Mouse (Mus musculus): ENCODE results near the gene Csn1s2b. TPM values are rescaled to one million over a fixed set of nuclear protein-coding genes. Genes with fewer than 3 reads are reported as not detected.
"Not testable (repeated sequence)": the region's sequence is repeated elsewhere in the genome, so short reads cannot be mapped to it uniquely, and the experiment has no call there.

Csn1s2b gene
- polyA plus RNA-seq (2012), result not detected in 2 replicates

DNA sequence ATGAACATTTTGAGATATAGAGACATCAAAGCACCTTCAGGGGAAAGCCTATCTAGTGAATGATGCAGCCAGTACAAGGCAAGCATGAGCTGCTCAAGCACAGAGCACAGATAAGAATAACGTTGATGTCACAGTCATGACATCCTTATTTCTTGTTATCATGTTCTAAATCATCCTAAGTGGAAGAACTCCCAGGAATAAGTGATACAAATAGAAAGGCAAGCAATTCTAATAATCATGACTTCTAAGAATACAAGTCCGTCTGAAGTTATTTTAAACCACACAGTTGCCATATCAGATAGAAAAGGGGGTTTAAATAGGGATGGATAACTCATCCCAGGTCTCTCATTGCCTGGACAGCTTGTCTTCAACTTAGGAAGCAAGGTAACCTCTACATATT is at the start of gene Csn1s2b:
Gene Csn1s2b, plus strand, starts transcription at position 301 of the 400 bp plus-strand sequence.
- no peak within 1 kb of the TSS for H3K4me3 ChIP-seq (replicated peaks)
- no peaks in the 10 kb centered on the region for H3K9me3 ChIP-seq (ENCODE audit: control insufficient read depth, low read length)
- no peaks in the 10 kb centered on the region for H3K27me3 ChIP-seq (ENCODE audit: control insufficient read depth)
- H3K4me1 ChIP-seq (ENCODE audit: control insufficient read depth), result no peaks in the 10 kb centered on the region
- no peaks in the 10 kb centered on the region for H3K36me3 ChIP-seq (ENCODE audit: control insufficient read depth)
- TF ChIP-seq GATA1 (IDR thresholded peaks at IDR 0.05; ENCODE audit: low read length) (no peak), TAL1 (IDR thresholded peaks at IDR 0.05; ENCODE audit: low read length) (no peak)

DNA sequence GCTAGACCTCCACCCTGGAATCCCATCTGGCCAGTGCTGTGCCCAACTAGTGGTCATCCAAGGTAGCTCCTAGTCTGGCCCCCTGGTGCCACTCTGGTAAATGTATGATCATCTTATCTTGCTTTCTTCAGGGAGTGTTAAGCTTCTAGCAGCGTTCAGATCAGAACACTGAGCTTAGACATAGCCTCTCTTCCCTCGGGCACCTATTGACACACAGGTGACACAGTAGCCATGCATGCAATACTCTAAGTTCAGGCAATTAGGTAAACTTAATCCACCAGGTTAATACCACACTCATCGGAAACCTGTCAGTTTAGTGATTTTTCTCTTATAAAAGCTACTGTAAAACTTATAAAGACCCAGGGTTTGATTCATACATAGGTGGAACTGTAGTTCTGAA is 43.3 kb upstream of the Csn1s2b start:
- Histone ChIP-seq H3K9me3 (ENCODE audit: control insufficient read depth, low read length) (0 out of 2 replicates have a peak, but pooled peaks cover 4% of the 10 kb centered on the region), H3K36me3 (ENCODE audit: control insufficient read depth) (no peaks in the 10 kb centered on the region), H3K4me1 (ENCODE audit: control insufficient read depth) (no peaks in the 10 kb centered on the region), H3K27me3 (ENCODE audit: control insufficient read depth) (no peaks in the 10 kb centered on the region), H3K4me3 (replicated peaks) (no peak overlapping the region)
- no peak for TF ChIP-seq TAL1 (IDR thresholded peaks at IDR 0.05; ENCODE audit: low read length)
- TF ChIP-seq GATA1 (IDR thresholded peaks at IDR 0.05; ENCODE audit: low read length), result no peak

DNA sequence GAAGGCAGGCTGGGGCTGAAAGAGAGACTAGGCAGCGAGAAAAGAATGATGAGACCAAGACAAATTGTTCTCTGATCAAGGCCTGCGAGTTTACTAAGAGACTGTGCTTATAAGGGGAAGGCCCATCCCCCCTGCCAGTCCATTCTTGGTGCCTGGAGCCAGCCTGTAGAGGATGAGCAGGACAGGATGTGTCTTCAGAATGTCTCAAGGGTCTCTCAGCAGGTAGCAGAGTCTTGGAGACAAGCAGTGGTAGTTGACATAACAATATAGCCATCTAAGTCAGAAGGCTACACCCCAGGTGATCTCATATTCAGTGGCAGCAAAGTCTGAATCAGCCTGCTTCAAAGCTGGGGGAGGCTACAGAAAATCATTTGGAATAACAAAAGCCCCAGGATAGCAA is 35.7 kb upstream of the Csn1s2b start:
- not testable (repeated sequence) for H3K4me1 ChIP-seq (ENCODE audit: control insufficient read depth); H3K4me3 ChIP-seq (replicated peaks); H3K9me3 ChIP-seq (ENCODE audit: control insufficient read depth, low read length); H3K27me3 ChIP-seq (ENCODE audit: control insufficient read depth); H3K36me3 ChIP-seq (ENCODE audit: control insufficient read depth)

DNA sequence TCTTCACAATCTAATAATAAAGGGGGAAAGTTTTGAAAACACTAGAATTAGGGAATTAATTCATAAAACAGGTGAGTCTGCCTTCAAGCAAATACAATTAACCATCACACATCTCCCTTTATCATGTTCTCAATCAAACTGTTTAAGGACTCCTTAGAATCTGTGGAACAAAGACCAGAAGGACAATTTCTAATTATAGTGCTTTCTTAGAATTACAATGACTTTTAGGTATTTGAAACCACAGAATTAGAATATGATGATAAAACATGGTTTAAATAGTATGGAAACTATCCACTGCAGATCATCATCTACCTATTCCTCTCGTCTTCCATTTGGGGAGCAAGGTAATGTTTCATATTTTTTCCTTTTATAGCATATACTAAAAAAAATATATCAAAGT is 33.6 kb upstream of the Csn1s2b start, which contains the start of gene Csn1s2a:
Gene Csn1s2a, plus strand, starts transcription at position 301 of the 400 bp plus-strand sequence.
- Histone ChIP-seq H3K4me1 (ENCODE audit: control insufficient read depth) (no peaks in the 10 kb centered on the region), H3K27me3 (ENCODE audit: control insufficient read depth) (no peaks in the 10 kb centered on the region), H3K36me3 (ENCODE audit: control insufficient read depth) (no peaks in the 10 kb centered on the region), H3K9me3 (ENCODE audit: control insufficient read depth, low read length) (no peaks in the 10 kb centered on the region), H3K4me3 (replicated peaks) (no peak within 1 kb of the TSS)
- TF ChIP-seq GATA1 (IDR thresholded peaks at IDR 0.05; ENCODE audit: low read length), result no peak
- no peak for TF ChIP-seq TAL1 (IDR thresholded peaks at IDR 0.05; ENCODE audit: low read length)

DNA sequence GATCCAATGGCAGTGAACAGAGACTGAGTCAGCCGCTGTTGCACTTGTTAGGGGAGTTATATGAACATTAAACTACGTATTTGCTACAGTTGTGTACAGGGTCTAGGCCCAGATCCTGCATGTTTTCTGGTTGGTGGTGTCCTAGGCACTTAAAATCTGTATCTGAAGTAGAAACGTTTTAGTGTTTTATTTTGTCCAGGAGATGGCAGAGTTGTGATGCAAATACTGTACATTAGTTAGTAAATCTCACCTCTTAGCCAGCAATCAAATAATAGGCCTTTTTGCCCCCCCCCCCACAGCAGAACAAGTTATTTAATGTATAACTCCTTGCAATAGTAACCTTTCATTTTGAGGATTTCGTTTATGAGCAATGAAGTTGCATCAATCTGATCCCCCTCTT is 25.2 kb upstream of the Csn1s2b start:
- no peaks in the 10 kb centered on the region for H3K4me1 ChIP-seq (ENCODE audit: control insufficient read depth)
- no peaks in the 10 kb centered on the region for H3K36me3 ChIP-seq (ENCODE audit: control insufficient read depth)
- no peaks in the 10 kb centered on the region for H3K9me3 ChIP-seq (ENCODE audit: control insufficient read depth, low read length)

DNA sequence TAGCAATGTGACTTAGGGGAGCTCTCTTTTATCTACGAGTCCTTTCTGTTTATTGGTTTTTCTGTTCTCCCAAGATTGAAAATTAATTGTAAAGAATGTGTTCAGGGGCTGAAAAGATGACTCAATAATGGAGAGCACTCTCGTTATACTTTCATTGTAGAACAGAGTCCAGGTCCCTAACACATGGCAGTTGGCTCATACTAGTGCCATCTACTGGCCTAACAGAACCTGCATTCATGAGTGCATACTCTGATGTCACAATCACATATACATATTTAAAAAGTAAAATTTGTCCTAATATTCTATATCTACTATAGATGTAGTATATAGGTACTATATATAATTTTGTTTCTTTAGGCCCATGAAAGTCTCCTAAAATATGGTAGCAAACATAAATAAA is 1.4 kb downstream of the Csn1s2b start:
- no peaks in the 10 kb centered on the region for H3K36me3 ChIP-seq (ENCODE audit: control insufficient read depth)
- TF ChIP-seq GATA1 (IDR thresholded peaks at IDR 0.05; ENCODE audit: low read length) (no peak), TAL1 (IDR thresholded peaks at IDR 0.05; ENCODE audit: low read length) (no peak)
- H3K4me1 ChIP-seq (ENCODE audit: control insufficient read depth), result no peaks in the 10 kb centered on the region
- H3K4me3 ChIP-seq (replicated peaks), result no peak overlapping the region
- H3K9me3 ChIP-seq (ENCODE audit: control insufficient read depth, low read length), result no peaks in the 10 kb centered on the region
- no peaks in the 10 kb centered on the region for H3K27me3 ChIP-seq (ENCODE audit: control insufficient read depth)

More for the DNA sequence above, 25.2 kb upstream of the Csn1s2b start:
- no peaks in the 10 kb centered on the region for H3K27me3 ChIP-seq (ENCODE audit: control insufficient read depth)
- no peak overlapping the region for H3K4me3 ChIP-seq (replicated peaks)
- TF ChIP-seq GATA1 (IDR thresholded peaks at IDR 0.05; ENCODE audit: low read length), result no peak
- no peak for TF ChIP-seq TAL1 (IDR thresholded peaks at IDR 0.05; ENCODE audit: low read length)

DNA sequence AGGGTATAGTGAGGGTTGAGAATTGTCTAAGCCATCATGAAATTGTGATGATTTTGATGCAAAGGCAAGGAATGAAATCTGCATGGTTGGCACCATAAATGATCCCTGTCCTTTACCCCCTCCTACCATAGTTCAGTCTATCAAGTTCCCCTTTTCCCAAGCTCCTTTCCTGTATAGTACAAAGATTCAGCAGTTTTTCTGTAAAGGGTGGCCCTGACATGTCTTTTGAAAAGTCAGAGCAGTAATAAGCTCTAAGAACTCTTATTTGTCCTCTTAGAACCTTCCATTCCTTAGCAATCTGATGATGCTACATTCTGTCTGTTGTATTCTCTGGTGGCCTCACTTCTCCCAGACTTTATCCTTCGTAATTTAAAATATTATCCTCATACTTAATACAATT is 17.5 kb downstream of the Csn1s2b start, which contains the start of gene Prr27:
Gene Prr27, plus strand, starts transcription at position 301 of the 400 bp plus-strand sequence.
- Histone ChIP-seq H3K9me3 (ENCODE audit: control insufficient read depth, low read length) (0 out of 2 replicates have a peak, but pooled peaks cover 2% of the 10 kb centered on the region), H3K4me1 (ENCODE audit: control insufficient read depth) (no peaks in the 10 kb centered on the region), H3K36me3 (ENCODE audit: control insufficient read depth) (no peaks in the 10 kb centered on the region), H3K4me3 (replicated peaks) (no peak within 1 kb of the TSS), H3K27me3 (ENCODE audit: control insufficient read depth) (no peaks in the 10 kb centered on the region)
- TF ChIP-seq GATA1 (IDR thresholded peaks at IDR 0.05; ENCODE audit: low read length) (no peak), TAL1 (IDR thresholded peaks at IDR 0.05; ENCODE audit: low read length) (no peak)

DNA sequence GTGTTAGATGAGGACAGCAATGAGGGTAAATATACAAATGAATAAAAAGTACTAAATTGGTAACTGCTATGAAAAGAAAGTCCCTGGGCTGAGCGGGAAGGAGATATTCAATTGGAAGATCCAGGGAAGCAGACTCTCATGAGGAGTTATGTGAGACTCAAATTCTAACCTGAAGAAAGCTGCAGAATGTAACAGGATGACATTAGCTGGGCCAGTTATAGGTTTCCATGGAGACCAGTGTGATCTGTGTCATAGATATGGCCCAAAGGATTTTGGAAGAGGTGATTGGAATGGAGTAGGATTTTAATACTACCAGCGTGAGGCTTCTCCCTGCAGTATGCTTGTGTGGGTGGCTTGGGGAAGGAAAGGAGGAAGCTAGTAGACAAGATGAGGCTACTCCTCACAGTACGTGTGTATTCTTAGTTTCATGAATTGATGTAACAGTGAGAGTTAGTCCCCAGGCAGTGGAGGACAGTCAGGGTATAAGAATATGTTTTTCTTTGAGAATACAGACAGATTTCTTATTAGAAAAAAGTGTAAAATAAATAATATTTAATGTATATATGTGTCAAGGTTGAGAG is 47.3 kb downstream of the Csn1s2b start:
- Histone ChIP-seq H3K4me1 (ENCODE audit: control insufficient read depth) (no peaks in the 10 kb centered on the region), H3K4me3 (replicated peaks) (no peak overlapping the region), H3K27me3 (ENCODE audit: control insufficient read depth) (no peaks in the 10 kb centered on the region), H3K36me3 (ENCODE audit: control insufficient read depth) (no peaks in the 10 kb centered on the region), H3K9me3 (ENCODE audit: control insufficient read depth, low read length) (peaks cover 8% of the 10 kb centered on the region)
- TF ChIP-seq GATA1 (IDR thresholded peaks at IDR 0.05; ENCODE audit: low read length), result no peak
- no peak for TF ChIP-seq TAL1 (IDR thresholded peaks at IDR 0.05; ENCODE audit: low read length)

DNA sequence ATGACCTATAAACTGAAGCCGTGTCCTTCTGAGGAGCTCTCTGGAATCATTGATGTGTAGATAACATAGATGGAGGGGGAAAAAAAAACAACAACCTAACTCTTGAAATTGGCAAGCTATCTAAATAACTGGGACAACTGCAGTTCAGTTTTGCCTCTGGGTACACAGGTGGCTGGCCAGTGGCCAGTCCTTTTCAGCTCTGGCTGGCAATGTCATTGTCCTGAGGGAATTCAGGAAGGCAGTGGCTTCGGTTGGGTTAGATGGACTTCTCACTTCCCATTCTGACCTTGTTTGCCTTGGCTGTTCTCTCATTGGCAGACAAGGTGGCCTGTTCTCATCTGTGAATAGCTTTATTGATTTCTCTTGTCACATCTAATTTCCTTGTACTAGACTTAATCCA is 62.2 kb downstream of the Csn1s2b start:
- H3K27me3 ChIP-seq (ENCODE audit: control insufficient read depth), result no peaks in the 10 kb centered on the region
- no peak overlapping the region for H3K4me3 ChIP-seq (replicated peaks)
- no peaks in the 10 kb centered on the region for H3K9me3 ChIP-seq (ENCODE audit: control insufficient read depth, low read length)
- TF ChIP-seq GATA1 (IDR thresholded peaks at IDR 0.05; ENCODE audit: low read length) (no peak), TAL1 (IDR thresholded peaks at IDR 0.05; ENCODE audit: low read length) (no peak)
- no peaks in the 10 kb centered on the region for H3K4me1 ChIP-seq (ENCODE audit: control insufficient read depth)
- H3K36me3 ChIP-seq (ENCODE audit: control insufficient read depth), result no peaks in the 10 kb centered on the region

DNA sequence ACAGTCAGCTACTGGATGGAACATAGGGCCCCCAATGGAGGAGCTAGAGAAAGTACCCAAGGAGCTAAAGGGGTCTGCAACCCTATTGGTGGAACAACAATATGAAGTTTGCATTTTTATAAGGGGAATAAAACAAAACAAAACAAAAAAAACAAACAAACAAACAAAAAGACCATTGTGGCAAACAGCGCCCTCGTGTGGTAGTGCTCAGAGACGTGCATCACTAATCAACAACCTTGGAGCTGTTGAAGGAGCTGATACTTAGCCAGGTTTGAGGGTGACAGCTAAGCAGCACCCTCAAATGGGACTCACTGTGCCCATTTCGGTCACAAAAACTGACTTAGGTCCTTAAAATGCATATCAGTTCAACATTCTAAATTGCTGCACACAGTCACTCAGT is 63.5 kb downstream of the Csn1s2b start:
- Histone ChIP-seq H3K27me3 (ENCODE audit: control insufficient read depth) (no peaks in the 10 kb centered on the region), H3K36me3 (ENCODE audit: control insufficient read depth) (no peaks in the 10 kb centered on the region), H3K4me3 (replicated peaks) (no peak overlapping the region), H3K9me3 (ENCODE audit: control insufficient read depth, low read length) (no peaks in the 10 kb centered on the region), H3K4me1 (ENCODE audit: control insufficient read depth) (no peaks in the 10 kb centered on the region)
- TF ChIP-seq TAL1 (IDR thresholded peaks at IDR 0.05; ENCODE audit: low read length) (no peak), GATA1 (IDR thresholded peaks at IDR 0.05; ENCODE audit: low read length) (no peak)

Other genes with a start within 250 kb of the Csn1s2b start
- gene Sult1d1, start 239.1 kb upstream of the Csn1s2b start, polyA plus RNA-seq (2012), result not detected in 2 replicates
- not detected in 2 replicates for gene Sult1e1, start 216.5 kb upstream of the Csn1s2b start, polyA plus RNA-seq (2012)
- gene Csn1s1, start 141.9 kb upstream of the Csn1s2b start, polyA plus RNA-seq (2012), result 0.06 TPM in 1 of 2 replicates, not detected in the other
- gene Csn2, start 108.5 kb upstream of the Csn1s2b start, polyA plus RNA-seq (2012), result not detected in 2 replicates
- gene Csn1s2a, start 33.5 kb upstream of the Csn1s2b start, polyA plus RNA-seq (2012), result not detected in 2 replicates
- not detected in 2 replicates for gene Prr27, start 17.6 kb downstream of the Csn1s2b start, polyA plus RNA-seq (2012)
- not detected in 2 replicates for gene Odam, start 76.9 kb downstream of the Csn1s2b start, polyA plus RNA-seq (2012)
- not detected in 2 replicates for gene Csn3, start 117.5 kb downstream of the Csn1s2b start, polyA plus RNA-seq (2012)
- not detected in 2 replicates for gene 2310003L06Rik, start 161.4 kb downstream of the Csn1s2b start, polyA plus RNA-seq (2012)
- not detected in 2 replicates for gene Gm28434, start 161.4 kb downstream of the Csn1s2b start, polyA plus RNA-seq (2012)
- gene Cabs1, start 171.4 kb downstream of the Csn1s2b start, polyA plus RNA-seq (2012), result not detected in 2 replicates
- not detected in 2 replicates for gene Smr3a, start 194.5 kb downstream of the Csn1s2b start, polyA plus RNA-seq (2012)